Mouse (Mus musculus) spleen, adult 2 months (tissue): ENCODE results near the gene Rab3gap1. TPM values are rescaled to one million over a fixed set of nuclear protein-coding genes. Genes with fewer than 3 reads are reported as not detected.

ENCODE experiments used
- DNase-seq, 2 experiments: peaks; one replicate each; pipeline versions ENCODE4 v3.0.0 to v3.0.0-alpha.2; 2012 to 2021; ENCODE audit warnings: low spot score in 2 of 2, low read depth in 1 of 2
- H3K27ac ChIP-seq: fragments of 200-500 bp; 2 replicates; pipeline ENCODE4 v1.5.1; 2012; ENCODE audit warnings: low read length, inconsistent platforms; ENCODE audit not compliant: insufficient read depth
- H3K27me3 ChIP-seq: fragments of 200-500 bp; 2 replicates; pipeline ENCODE4 v1.6.1; 2012; ENCODE audit warnings: mild to moderate bottlenecking, moderate library complexity, low read length, inconsistent platforms; ENCODE audit not compliant: control insufficient read depth, insufficient read depth
- H3K36me3 ChIP-seq: fragments of 200-500 bp; 2 replicates; pipeline ENCODE4 v1.6.1; 2012; ENCODE audit warnings: mild to moderate bottlenecking, low read length, inconsistent platforms; ENCODE audit not compliant: control insufficient read depth, insufficient read depth
- H3K4me1 ChIP-seq: fragments of 200-500 bp; 2 replicates; pipeline ENCODE4 v1.6.1; 2011; ENCODE audit warnings: inconsistent platforms; ENCODE audit not compliant: control insufficient read depth, insufficient read depth, insufficient read length
- H3K4me3 ChIP-seq: fragments of 200-500 bp; 2 replicates; pipeline ENCODE4 v1.5.1; 2011; ENCODE audit warnings: mild to moderate bottlenecking, inconsistent platforms; ENCODE audit not compliant: insufficient read depth, insufficient read length; ENCODE audit errors: extremely low read depth
- CTCF ChIP-seq: fragments of 200-500 bp; IDR thresholded peaks from 2 replicates; pipeline ENCODE4 v1.5.1; 2011; ENCODE audit warnings: mild to moderate bottlenecking, inconsistent platforms; ENCODE audit not compliant: insufficient read depth, insufficient read length, insufficient replicate concordance; ENCODE audit errors: extremely low read depth
- POLR2A ChIP-seq: fragments of 200-500 bp; IDR thresholded peaks from 2 replicates; pipeline ENCODE4 v1.6.1; 2011; ENCODE audit warnings: low read depth, low read length, inconsistent platforms
- WGBS: fragments of 180-500 bp; shearing (Covaris S2); methylation state at CpG from one replicate; pipeline ENCODE4 v1.1.7; 2018; 5-methylcytosine and 5-hydroxymethylcytosine counted together
- polyA plus RNA-seq: library from polyadenylated mRNA; depleted of rRNA; stranded (reverse); fragments of >200 nt; gene quantifications from 2 replicates; pipeline ENCODE4 v1.2.3, GENCODE M21; 2012

The Rab3gap1 gene
- polyA plus RNA-seq, 1 experiment, result 17.7 TPM

- no peak overlapping the region for H3K4me3 ChIP-seq
- WGBS, result 93% methylated on average over 6 of the region's 6 CpGs
- H3K27me3 ChIP-seq, result no peaks in the 10 kb centered on the region
These were observed 46.7 kb downstream of the Rab3gap1 start for GRCm38 (mm10) chr1:127915316-127915715.

DNA sequence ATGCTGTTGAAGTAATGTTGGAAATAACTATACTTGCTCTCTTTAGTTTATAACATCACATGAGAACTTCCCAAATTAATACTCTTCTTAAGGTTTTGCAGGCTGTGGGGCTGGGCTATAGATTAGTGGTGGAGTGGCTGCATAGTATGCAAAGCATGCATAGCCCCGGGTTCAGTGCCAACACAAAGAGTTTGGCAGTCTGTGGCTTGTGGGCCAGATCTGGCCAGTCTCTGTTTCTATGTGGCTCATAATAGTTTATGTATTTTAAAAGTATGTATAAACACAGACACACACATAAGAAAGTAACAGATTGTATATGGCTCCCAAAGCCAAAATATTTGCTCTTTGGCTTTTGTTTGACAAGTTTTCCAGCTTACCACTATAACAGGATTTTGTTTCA, 47.2 kb downstream of the Rab3gap1 start:
- no peak for TF ChIP-seq CTCF
- no peak for TF ChIP-seq POLR2A
- no peak overlapping the region for H3K4me3 ChIP-seq
- 87% methylated on average over 1 of the region's 1 CpGs for WGBS
- no peaks in the 10 kb centered on the region for H3K27me3 ChIP-seq
- no peak overlapping the region for H3K27ac ChIP-seq
- peaks cover 15% of the 10 kb centered on the region for H3K36me3 ChIP-seq
- DNase-seq, result no peak
- no peaks in the 10 kb centered on the region for H3K4me1 ChIP-seq

More at GRCm38 (mm10) chr1:127915316-127915715, 46.7 kb downstream of the Rab3gap1 start:
- Histone ChIP-seq H3K4me1 (no peaks in the 10 kb centered on the region), H3K27ac (no peak overlapping the region), H3K36me3 (peaks cover 16% of the 10 kb centered on the region)
- TF ChIP-seq POLR2A (no peak), CTCF (no peak)
- no peak for DNase-seq

DNA sequence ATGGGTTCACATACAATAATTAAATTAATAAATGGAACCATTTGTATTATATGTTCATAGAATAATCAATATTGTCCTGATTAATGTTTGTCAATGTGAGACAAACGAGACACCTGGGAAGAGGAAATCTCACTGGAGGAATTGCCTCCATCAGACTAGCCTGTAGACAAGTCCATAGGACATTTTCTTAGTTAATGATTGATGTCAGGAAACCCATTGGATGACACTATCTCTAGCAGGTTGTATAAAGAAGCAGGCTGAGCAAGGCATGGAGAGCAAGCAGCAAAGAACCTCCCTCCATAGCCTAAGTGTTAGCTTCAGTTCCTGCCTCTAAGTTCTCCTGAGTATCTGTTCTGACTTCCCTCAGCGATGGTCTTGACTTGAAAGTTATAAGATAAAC, 64.8 kb downstream of the Rab3gap1 start:
- Histone ChIP-seq H3K27me3 (no peaks in the 10 kb centered on the region), H3K4me3 (no peak overlapping the region), H3K4me1 (no peaks in the 10 kb centered on the region), H3K36me3 (peaks cover 39% of the 10 kb centered on the region), H3K27ac (no peak overlapping the region)
- DNase-seq, result no peak
- TF ChIP-seq POLR2A, result no peak
- no peak for TF ChIP-seq CTCF
- WGBS, result 80% methylated on average over 2 of the region's 2 CpGs

DNA sequence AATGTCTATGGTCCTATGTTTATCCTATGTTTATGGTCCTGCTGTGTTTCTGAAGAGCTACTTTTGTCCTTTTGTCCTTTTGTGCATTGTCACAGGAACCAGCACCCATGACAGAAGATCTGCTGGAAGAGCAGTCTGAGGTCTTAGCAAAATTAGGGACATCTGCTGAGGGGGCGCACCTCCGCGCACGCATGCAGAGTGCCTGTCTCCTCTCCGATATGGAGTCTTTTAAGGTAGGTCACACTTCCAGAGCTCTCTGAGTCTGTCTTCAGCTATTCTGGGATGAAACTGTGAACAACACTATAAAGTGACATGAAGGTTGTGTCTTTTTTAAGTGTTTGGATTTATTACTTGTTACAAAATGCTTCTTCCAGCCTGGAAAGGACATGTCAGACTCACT, 65.7 kb downstream of the Rab3gap1 start:
- WGBS, result 92% methylated on average over 5 of the region's 5 CpGs
- no peak for TF ChIP-seq CTCF
- peaks cover 48% of the 10 kb centered on the region for H3K36me3 ChIP-seq

GRCm38 (mm10) chr1:127937277-127937676, 68.7 kb downstream of the Rab3gap1 start:
- Histone ChIP-seq H3K27ac (no peak overlapping the region), H3K27me3 (no peaks in the 10 kb centered on the region), H3K36me3 (peaks cover 52% of the 10 kb centered on the region), H3K4me1 (no peaks in the 10 kb centered on the region), H3K4me3 (no peak overlapping the region)
- TF ChIP-seq POLR2A (no peak), CTCF (no peak)
- DNase-seq, result no peak
- WGBS, result 89% methylated on average over 8 of the region's 8 CpGs

More for the DNA sequence above, 65.7 kb downstream of the Rab3gap1 start:
- no peak overlapping the region for H3K27ac ChIP-seq
- H3K27me3 ChIP-seq, result no peaks in the 10 kb centered on the region
- no peak for DNase-seq
- H3K4me1 ChIP-seq, result no peaks in the 10 kb centered on the region
- H3K4me3 ChIP-seq, result no peak overlapping the region

DNA sequence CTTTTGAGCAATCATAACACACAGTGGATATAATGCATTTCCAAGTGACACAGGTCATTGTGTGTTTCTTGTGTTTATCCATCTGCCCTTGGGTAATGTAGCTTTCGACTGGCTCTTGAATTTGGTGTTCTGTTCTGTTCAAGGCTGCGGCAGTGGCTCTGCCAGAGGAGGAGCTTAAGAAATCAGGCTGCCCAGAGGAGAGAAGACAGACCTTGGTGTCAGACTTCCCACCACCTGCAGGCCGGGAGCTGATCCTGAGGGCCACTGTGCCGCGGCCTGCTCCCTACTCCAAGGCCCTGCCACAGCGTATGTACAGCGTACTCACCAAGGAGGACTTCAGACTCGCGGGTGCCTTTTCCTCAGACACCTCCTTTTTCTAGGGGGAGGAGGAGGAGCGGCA, 73.7 kb downstream of the Rab3gap1 start:
- Histone ChIP-seq H3K36me3 (peaks cover 44% of the 10 kb centered on the region), H3K4me3 (no peak overlapping the region), H3K27me3 (no peaks in the 10 kb centered on the region), H3K4me1 (no peaks in the 10 kb centered on the region), H3K27ac (no peak overlapping the region)
- 96% methylated on average over 10 of the region's 10 CpGs for WGBS
- no peak for TF ChIP-seq POLR2A
- no peak for TF ChIP-seq CTCF
- no peak for DNase-seq

DNA sequence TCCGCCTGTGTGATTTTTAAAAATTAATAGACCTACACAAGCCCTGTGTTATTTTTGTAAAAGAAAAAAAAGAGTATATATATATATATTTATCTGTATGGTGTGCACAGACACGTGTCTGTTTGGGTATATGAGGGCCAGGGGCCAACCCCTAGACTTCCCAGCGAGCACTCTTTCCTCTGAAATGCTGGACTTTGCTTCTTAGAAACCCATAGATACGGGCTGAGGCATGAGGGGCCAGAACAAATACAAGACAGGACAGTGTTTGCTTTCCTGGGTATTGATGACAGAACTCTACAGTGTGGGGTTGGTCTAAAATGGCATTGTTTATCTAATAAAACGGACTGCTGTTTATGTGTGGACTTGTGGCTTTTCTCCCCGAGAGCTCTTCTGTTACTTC, 74.9 kb downstream of the Rab3gap1 start:
- H3K4me3 ChIP-seq, result no peak overlapping the region
- WGBS, result 86% methylated on average over 6 of the region's 6 CpGs
- H3K4me1 ChIP-seq, result no peaks in the 10 kb centered on the region
- H3K36me3 ChIP-seq, result peaks cover 36% of the 10 kb centered on the region
- TF ChIP-seq POLR2A, result no peak
- no peak for TF ChIP-seq CTCF
- no peaks in the 10 kb centered on the region for H3K27me3 ChIP-seq
- H3K27ac ChIP-seq, result no peak overlapping the region
- no peak for DNase-seq
